Mouse (Mus musculus): Measurements from ENCODE around the gene Ipcef1. TPM values are rescaled to one million over a fixed set of nuclear protein-coding genes. Genes with fewer than 3 reads are reported as not detected.

Ipcef1 gene
- total and polyA plus RNA-seq, 3 experiments, result 1.7 to 6.8 (median 4.1) TPM

DNA sequence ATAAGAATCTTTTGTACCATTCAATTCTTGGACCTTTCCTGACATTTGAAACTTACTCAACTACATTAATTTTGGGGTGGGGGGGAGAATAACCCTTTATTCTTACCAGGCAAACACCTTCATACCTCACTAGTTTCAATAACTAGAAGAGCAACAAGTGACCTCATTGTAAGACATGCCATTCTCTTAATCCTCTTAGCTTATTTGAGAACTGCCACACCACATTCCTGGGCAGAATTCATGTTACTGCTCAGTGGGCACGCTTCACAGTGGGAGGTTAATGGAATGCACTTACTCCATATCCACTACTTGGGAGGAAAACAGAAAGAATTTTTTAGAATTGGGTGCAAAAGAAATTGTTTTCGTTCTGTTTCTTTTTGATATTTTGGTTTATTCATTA is 203.4 kb downstream of the Ipcef1 start:
- Histone ChIP-seq H3K27ac (ENCODE audit: insufficient read depth, low read depth) (no peak overlapping the region), H3K4me2 (ENCODE audit: insufficient read depth, low read depth, poor library complexity, severe bottlenecking) (no peak overlapping the region), H3K36me3 (replicated peaks in 1 of 2; ENCODE audit: control insufficient read depth in 1 of 2, insufficient read depth in 1 of 2, low read length in 1 of 2) (no peaks in the 10 kb centered on the region), H3K9me3 (replicated peaks; ENCODE audit: low read length) (no peaks in the 10 kb centered on the region), H3K4me1 (ENCODE audit: control insufficient read depth in 1 of 2, insufficient read depth in 2 of 2) (peaks cover 4 to 22% of the 10 kb centered on the region in 2 experiments; a peak in 3 of 4 replicates), H3K4me3 (replicated peaks in 1 of 3; ENCODE audit: low read depth in 2 of 3, low read length in 2 of 3, poor library complexity in 1 of 3) (no peak overlapping the region), H3K27me3 (replicated peaks) (no peaks in the 10 kb centered on the region), H3K9ac (ENCODE audit: insufficient read depth, low read depth) (no peak overlapping the region), H3K79me2 (replicated peaks; ENCODE audit: control insufficient read depth, extremely low read depth, insufficient read depth, poor library complexity, severe bottlenecking) (no peaks in the 10 kb centered on the region)
- in situ Hi-C loops (cut with MboI; ENCODE audit: low pct_ligation_motif_present, low pct_unique_long_range_greater_than_20kb, low sequenced_read_pairs), result no loop called here
- TF ChIP-seq MXI1 (IDR thresholded peaks at IDR 0.05; ENCODE audit: low read depth, low read length) (no peak), E2F4 (IDR thresholded peaks at IDR 0.05; ENCODE audit: insufficient replicate concordance, low read depth, low read length) (no peak), IRF4 (IDR thresholded peaks at IDR 0.05; ENCODE audit: low read depth, low read length) (no peak), MAX (IDR thresholded peaks at IDR 0.05; ENCODE audit: low read length) (no peak), CTCF (conservative IDR thresholded peaks at IDR 0.05 in 1 of 2, IDR thresholded peaks at IDR 0.05 in 1 of 2; ENCODE audit: low read depth in 2 of 2, low read length in 2 of 2) (no peak), EP300 (IDR thresholded peaks at IDR 0.05; ENCODE audit: low read length) (no peak), CHD1 (IDR thresholded peaks at IDR 0.05; ENCODE audit: low read depth, low read length) (no peak), RCOR1 (conservative IDR thresholded peaks at IDR 0.05; ENCODE audit: low read depth, low read length) (no peak), NRF1 (IDR thresholded peaks at IDR 0.05; ENCODE audit: low read depth, low read length) (no peak), POLR2A (IDR thresholded peaks at IDR 0.05; ENCODE audit: low read depth, low read length) (no peak), ZKSCAN1 (IDR thresholded peaks at IDR 0.05; ENCODE audit: borderline replicate concordance, low read depth, low read length) (no peak), USF2 (conservative IDR thresholded peaks at IDR 0.05; ENCODE audit: low read depth, low read length) (no peak), USF1 (IDR thresholded peaks at IDR 0.05; ENCODE audit: low read depth, low read length) (no peak), SMC3 (IDR thresholded peaks at IDR 0.05; ENCODE audit: low read depth, low read length) (no peak), HCFC1 (IDR thresholded peaks at IDR 0.05; ENCODE audit: low read depth, low read length) (no peak), TBP (conservative IDR thresholded peaks at IDR 0.05; ENCODE audit: low read depth, low read length) (no peak), ZMIZ1 (IDR thresholded peaks at IDR 0.05; ENCODE audit: low read depth, low read length) (no peak)
- dilution Hi-C loops (cut with MboI; ENCODE audit: extremely low pct_ligation_motif_present, extremely low pct_unique_long_range_greater_than_20kb, low sequenced_read_pairs), result no loop called here
- no peak for DNase-seq (ENCODE audit: extremely low read depth)

- dilution Hi-C loops (cut with MboI; ENCODE audit: extremely low pct_ligation_motif_present, extremely low pct_unique_long_range_greater_than_20kb, low sequenced_read_pairs) (no loop called here), in situ Hi-C loops (cut with MboI; ENCODE audit: low pct_ligation_motif_present, low pct_unique_long_range_greater_than_20kb, low sequenced_read_pairs) (no loop called here)
- no peaks in the 10 kb centered on the region for H3K36me3 ChIP-seq (replicated peaks in 1 of 2; ENCODE audit: control insufficient read depth in 1 of 2, insufficient read depth in 1 of 2, low read length in 1 of 2)
- no peak overlapping the region for H3K4me3 ChIP-seq (replicated peaks in 1 of 3; ENCODE audit: low read depth in 2 of 3, low read length in 2 of 3, poor library complexity in 1 of 3)
- peak; percentile 44 for DNase-seq (ENCODE audit: extremely low read depth)
- TF ChIP-seq RAD21 (IDR thresholded peaks at IDR 0.05; ENCODE audit: low read depth, low read length) (no peak), RCOR1 (conservative IDR thresholded peaks at IDR 0.05; ENCODE audit: low read depth, low read length) (no peak), NRF1 (IDR thresholded peaks at IDR 0.05; ENCODE audit: low read depth, low read length) (no peak), CHD1 (IDR thresholded peaks at IDR 0.05; ENCODE audit: low read depth, low read length) (no peak), MAZ (IDR thresholded peaks at IDR 0.05; ENCODE audit: low read depth, low read length) (no peak), JUND (conservative IDR thresholded peaks at IDR 0.05; ENCODE audit: low read depth, low read length) (no peak), SIN3A (IDR thresholded peaks at IDR 0.05; ENCODE audit: low read length) (no peak), POLR2AphosphoS2 (IDR thresholded peaks at IDR 0.05; ENCODE audit: low read depth, low read length) (no peak), ZNF384 (IDR thresholded peaks at IDR 0.05; ENCODE audit: low read depth, low read length) (no peak), KAT2A (IDR thresholded peaks at IDR 0.05; ENCODE audit: insufficient replicate concordance, low read length) (no peak), TCF12 (IDR thresholded peaks at IDR 0.05; ENCODE audit: low read depth, low read length) (no peak), IRF4 (IDR thresholded peaks at IDR 0.05; ENCODE audit: low read depth, low read length) (no peak), ZMIZ1 (IDR thresholded peaks at IDR 0.05; ENCODE audit: low read depth, low read length) (no peak), PAX5 (IDR thresholded peaks at IDR 0.05; ENCODE audit: low read length) (no peak), MXI1 (IDR thresholded peaks at IDR 0.05; ENCODE audit: low read depth, low read length) (no peak), E2F4 (IDR thresholded peaks at IDR 0.05; ENCODE audit: insufficient replicate concordance, low read depth, low read length) (no peak), ETS1 (conservative IDR thresholded peaks at IDR 0.05; ENCODE audit: low read depth, low read length) (no peak), HCFC1 (IDR thresholded peaks at IDR 0.05; ENCODE audit: low read depth, low read length) (no peak)
- no peak overlapping the region for H3K4me2 ChIP-seq (ENCODE audit: insufficient read depth, low read depth, poor library complexity, severe bottlenecking)
- H3K27ac ChIP-seq (ENCODE audit: insufficient read depth, low read depth), result no peak overlapping the region
- peaks cover 4 to 22% of the 10 kb centered on the region in 2 experiments; a peak in 3 of 4 replicates for H3K4me1 ChIP-seq (ENCODE audit: control insufficient read depth in 1 of 2, insufficient read depth in 2 of 2)
- no peaks in the 10 kb centered on the region for H3K79me2 ChIP-seq (replicated peaks; ENCODE audit: control insufficient read depth, extremely low read depth, insufficient read depth, poor library complexity, severe bottlenecking)
- H3K27me3 ChIP-seq (replicated peaks), result no peaks in the 10 kb centered on the region
- H3K9ac ChIP-seq (ENCODE audit: insufficient read depth, low read depth), result no peak overlapping the region
- no peaks in the 10 kb centered on the region for H3K9me3 ChIP-seq (replicated peaks; ENCODE audit: low read length)
Observed at GRCm38 (mm10) chr10:6848162-6848754, 204.0 kb downstream of the Ipcef1 start.

Measured in CH12.LX (cell line).